Mouse (Mus musculus) embryonic facial prominence, embryonic 14.5 days (tissue): ENCODE results near the gene Trip4. TPM values are rescaled to one million over a fixed set of nuclear protein-coding genes. Genes with fewer than 3 reads are reported as not detected.

Experiments
- ATAC-seq: fragments of 200-750 bp; cut with Nextera tagmentation; 2 replicates; pipeline ENCODE4 v1.8.0; 2017; ENCODE audit warnings: low read depth, moderate number of reproducible peaks, moderate TSS enrichment
- DNase-seq: peaks from one replicate; pipeline ENCODE4 v3.0.0-alpha.2; 2015; ENCODE audit warnings: low spot score
- H3K27ac ChIP-seq: fragments of 300-500 bp; sonication (generic); replicated peaks from 2 replicates; pipeline ENCODE4 v1.5.1; 2014; ENCODE audit warnings: low read depth, mild to moderate bottlenecking, low read length, moderate library complexity
- H3K27me3 ChIP-seq: fragments of 300-500 bp; sonication (generic); replicated peaks from 2 replicates; pipeline ENCODE4 v1.6.1; 2014; ENCODE audit warnings: low read length; ENCODE audit not compliant: control insufficient read depth, insufficient read depth
- H3K36me3 ChIP-seq: fragments of 300-500 bp; sonication (generic); 2 replicates; pipeline ENCODE4 v1.6.1; 2014; ENCODE audit warnings: low read length, mixed read lengths; ENCODE audit not compliant: control insufficient read depth, insufficient read depth
- H3K4me1 ChIP-seq: fragments of 300-500 bp; sonication (generic); 2 replicates; pipeline ENCODE4 v1.6.1; 2014; ENCODE audit warnings: antibody characterized with exemption, low read length; ENCODE audit not compliant: control insufficient read depth, insufficient read depth
- H3K4me2 ChIP-seq: fragments of 300-500 bp; sonication (generic); 2 replicates; pipeline ENCODE4 v1.6.1; 2014; ENCODE audit warnings: low read depth, mild to moderate bottlenecking, low read length, moderate library complexity, mixed read lengths
- H3K4me3 ChIP-seq: fragments of 300-500 bp; sonication (generic); 2 replicates; pipeline ENCODE4 v1.5.1; 2014; ENCODE audit warnings: low read depth, mild to moderate bottlenecking, low read length
- H3K9ac ChIP-seq: fragments of 300-500 bp; sonication (generic); 2 replicates; pipeline ENCODE4 v1.6.1; 2014; ENCODE audit warnings: low read depth, mild to moderate bottlenecking, low read length, moderate library complexity, mixed read lengths
- H3K9me3 ChIP-seq: fragments of 300-500 bp; sonication (generic); 2 replicates; pipeline ENCODE4 v1.6.1; 2016; ENCODE audit warnings: low read length; ENCODE audit not compliant: control insufficient read depth
- WGBS: fragments of 180-500 bp; shearing (Covaris S2); extraction: QIAGEN DNeasy Blood & Tissue Kit; methylation state at CpG from one replicate; pipeline ENCODE4 v1.1.7; 2014; 5-methylcytosine and 5-hydroxymethylcytosine counted together
- polyA plus RNA-seq: library from polyadenylated mRNA; unstranded; fragments of >200 nt; fragmentation: Nextera tagmentation; extraction: Ambion mirVana; gene quantifications from 2 replicates; pipeline ENCODE4 v1.2.1, GENCODE M21; 2014

The Trip4 gene
- polyA plus RNA-seq, 1 experiment from 2014 or later: 26.3 TPM

DNA sequence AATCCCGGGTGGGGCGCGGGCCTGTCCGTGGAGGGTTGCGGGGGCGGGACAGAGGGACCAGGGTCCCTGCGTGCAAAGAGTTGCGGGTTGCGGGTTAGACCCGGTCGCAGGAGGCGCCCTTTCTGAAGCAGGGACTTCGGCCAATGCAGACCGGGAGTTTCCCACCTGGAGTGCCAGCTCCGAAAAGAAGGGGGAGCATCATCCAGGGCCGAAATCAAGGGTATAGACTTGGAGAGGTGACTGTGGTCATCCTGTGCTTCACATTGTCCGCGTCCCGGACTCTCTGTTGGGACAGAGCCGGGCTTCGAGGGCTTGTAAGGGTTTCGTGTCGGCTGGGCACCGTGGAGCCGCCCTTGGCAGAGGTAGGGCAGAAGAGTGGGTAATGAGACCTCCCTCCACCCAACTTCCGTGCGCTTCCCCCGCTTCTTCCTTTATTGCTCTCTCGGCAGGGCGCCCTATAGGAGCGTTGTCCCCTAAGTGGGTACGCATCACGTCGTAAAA, 757 bp upstream of the Trip4 start:
- WGBS: 1% methylated on average over 23 of the region's 34 CpGs
- Histone ChIP-seq H3K36me3 (0 out of 2 replicates have a peak, but pooled peaks cover 4% of the 10 kb centered on the region), H3K27me3 (no peaks in the 10 kb centered on the region), H3K4me1 (peaks cover 3% of the 10 kb centered on the region), H3K27ac (peak overlapping the region; percentile 89), H3K4me2 (peak overlapping the region; percentile 67), H3K4me3 (peak overlapping the region; percentile 64), H3K9me3 (no peaks in the 10 kb centered on the region), H3K9ac (peak overlapping the region; percentile 79)
- peak; percentile 58 for DNase-seq
- ATAC-seq: peak; percentile 56

DNA sequence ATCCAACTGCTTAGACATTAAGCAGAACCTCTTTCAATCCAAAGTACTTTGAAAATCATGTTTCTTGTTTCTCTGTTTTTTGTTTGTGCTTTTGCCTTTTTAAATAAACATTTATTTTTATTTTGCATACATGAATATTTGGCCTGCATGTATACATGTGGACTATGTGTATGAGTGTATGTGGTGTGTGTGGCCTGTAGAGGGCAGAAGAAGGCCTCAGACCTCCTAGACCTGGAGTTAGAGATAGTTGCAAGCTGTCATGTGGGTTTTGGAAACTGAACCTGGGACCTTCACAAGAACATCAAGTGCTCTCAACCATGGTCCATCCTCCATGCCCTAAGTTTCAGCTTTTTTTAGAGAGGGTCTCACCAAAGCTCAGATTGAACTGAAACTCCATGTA, 5.2 kb downstream of the Trip4 start:
- Histone ChIP-seq H3K36me3 (peaks cover 34% of the 10 kb centered on the region), H3K4me2 (no peak overlapping the region), H3K27ac (no peak overlapping the region), H3K4me3 (no peak overlapping the region), H3K9me3 (no peaks in the 10 kb centered on the region), H3K9ac (no peak overlapping the region), H3K4me1 (no peaks in the 10 kb centered on the region), H3K27me3 (no peaks in the 10 kb centered on the region)
- no peak for DNase-seq
- ATAC-seq: no peak

DNA sequence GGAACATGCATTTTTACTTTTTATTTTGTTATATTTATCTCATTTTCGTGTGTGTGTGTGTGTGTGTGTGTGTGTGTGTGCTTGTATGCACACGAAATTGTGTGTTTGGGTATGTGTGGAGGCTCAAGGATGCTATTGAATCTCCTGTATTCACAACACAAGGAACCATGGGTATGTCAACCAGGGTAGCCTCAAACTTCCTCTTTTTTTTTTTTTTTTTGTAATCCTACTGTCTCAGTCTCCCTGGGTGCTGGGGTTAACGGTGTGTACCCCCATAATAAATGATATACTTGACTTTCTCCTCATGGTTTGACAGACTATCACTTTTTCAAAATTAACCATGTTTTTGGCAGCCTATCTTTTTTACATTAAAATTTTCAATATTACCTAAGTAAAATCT, 5.7 kb downstream of the Trip4 start:
- H3K4me3 ChIP-seq: no peak overlapping the region
- H3K4me2 ChIP-seq: no peak overlapping the region
- no peaks in the 10 kb centered on the region for H3K9me3 ChIP-seq
- no peak overlapping the region for H3K9ac ChIP-seq
- ATAC-seq: no peak
- DNase-seq: no peak
- H3K27ac ChIP-seq: no peak overlapping the region
- peaks cover 38% of the 10 kb centered on the region for H3K36me3 ChIP-seq
- 90% methylated on average over 3 of the region's 3 CpGs for WGBS
- H3K4me1 ChIP-seq: no peaks in the 10 kb centered on the region
- no peaks in the 10 kb centered on the region for H3K27me3 ChIP-seq

DNA sequence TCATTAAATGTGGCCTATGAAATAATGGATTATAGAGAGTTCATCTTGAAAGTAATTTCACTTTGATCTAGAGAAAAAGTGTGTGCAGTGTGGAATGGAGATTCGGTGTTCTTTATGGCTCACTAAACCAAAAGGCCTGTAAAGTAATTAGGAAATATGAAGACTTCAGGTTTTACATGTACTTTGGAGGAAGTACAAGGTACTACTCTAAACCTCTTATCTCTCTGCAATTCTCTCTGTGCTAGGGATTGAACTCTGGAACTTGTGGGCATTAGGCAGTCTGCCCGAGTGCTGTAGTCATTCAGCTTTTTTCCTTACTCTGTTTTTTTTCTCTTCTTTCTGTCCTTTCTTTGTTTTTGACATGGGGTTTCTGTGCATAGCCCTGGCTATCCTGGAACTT, 11.6 kb downstream of the Trip4 start:
- Histone ChIP-seq H3K4me3 (no peak overlapping the region), H3K27ac (no peak overlapping the region), H3K9ac (no peak overlapping the region), H3K4me1 (0 out of 2 replicates have a peak, but pooled peaks cover under 1% of the 10 kb centered on the region), H3K9me3 (no peaks in the 10 kb centered on the region), H3K27me3 (no peaks in the 10 kb centered on the region), H3K4me2 (no peak overlapping the region), H3K36me3 (peaks cover 59% of the 10 kb centered on the region)
- DNase-seq (no peak), ATAC-seq (no peak)
- WGBS: 91% methylated on average over 2 of the region's 2 CpGs

DNA sequence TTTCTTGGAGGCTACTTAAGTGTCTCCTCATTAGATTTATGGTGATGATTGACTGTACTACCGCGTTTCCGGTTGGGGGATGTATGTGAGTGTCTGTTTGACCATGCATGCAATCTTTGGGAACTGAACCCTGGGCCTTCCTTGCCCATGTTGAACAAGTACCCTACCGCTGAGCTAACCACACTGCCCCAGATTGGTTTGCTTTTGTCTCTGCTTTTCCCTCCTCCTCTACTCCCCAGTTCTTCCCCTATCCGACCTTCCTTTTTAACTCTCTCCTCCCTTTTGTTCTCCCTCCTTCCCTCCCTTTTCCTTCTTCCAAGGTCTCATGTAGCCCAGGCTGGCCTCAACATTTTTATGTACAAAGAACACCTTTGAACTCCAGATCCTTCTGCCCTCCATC, 17.5 kb downstream of the Trip4 start:
- DNase-seq (peak; percentile 13), ATAC-seq (no peak)
- 3% methylated on average over 5 of the region's 5 CpGs for WGBS
- Histone ChIP-seq H3K9ac (peak overlapping the region; percentile 73), H3K4me1 (peaks cover 10% of the 10 kb centered on the region; the same call in 1 of the 2 replicates), H3K4me2 (peak overlapping the region; percentile 86), H3K36me3 (peaks cover 23% of the 10 kb centered on the region), H3K27ac (no peak overlapping the region; the same call in 1 of the 2 replicates), H3K9me3 (no peaks in the 10 kb centered on the region), H3K4me3 (peak overlapping the region; percentile 59), H3K27me3 (no peaks in the 10 kb centered on the region)

DNA sequence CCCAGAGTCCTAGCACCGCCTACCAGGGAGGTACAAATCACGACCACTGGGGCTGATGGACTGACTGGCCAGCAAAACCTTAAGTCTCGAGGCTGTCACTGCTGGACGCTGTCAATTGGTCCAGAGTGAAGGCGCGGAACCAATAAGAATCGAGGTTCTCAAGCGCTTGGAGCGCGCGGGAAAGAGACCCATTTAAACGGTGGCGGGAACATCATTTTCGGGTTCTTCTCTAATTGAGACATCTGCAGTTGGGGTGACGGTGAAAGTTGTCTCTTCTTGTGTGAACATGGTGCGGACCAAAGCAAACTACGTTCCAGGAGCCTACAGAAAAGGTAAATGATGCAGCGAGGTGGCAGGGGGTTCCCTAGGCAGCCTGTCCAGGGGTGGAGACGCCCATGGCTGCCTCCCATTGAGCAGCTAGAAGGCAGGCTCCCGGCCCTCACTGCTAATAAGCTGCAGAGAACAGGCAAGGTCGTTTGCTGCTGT, 18.4 kb downstream of the Trip4 start, which contains the start of gene Pclaf:
Pclaf (plus strand) TSS at position 95 of the 486 bp plus-strand sequence.
- peak within 1 kb of the TSS; percentile 59 for H3K4me3 ChIP-seq

DNA sequence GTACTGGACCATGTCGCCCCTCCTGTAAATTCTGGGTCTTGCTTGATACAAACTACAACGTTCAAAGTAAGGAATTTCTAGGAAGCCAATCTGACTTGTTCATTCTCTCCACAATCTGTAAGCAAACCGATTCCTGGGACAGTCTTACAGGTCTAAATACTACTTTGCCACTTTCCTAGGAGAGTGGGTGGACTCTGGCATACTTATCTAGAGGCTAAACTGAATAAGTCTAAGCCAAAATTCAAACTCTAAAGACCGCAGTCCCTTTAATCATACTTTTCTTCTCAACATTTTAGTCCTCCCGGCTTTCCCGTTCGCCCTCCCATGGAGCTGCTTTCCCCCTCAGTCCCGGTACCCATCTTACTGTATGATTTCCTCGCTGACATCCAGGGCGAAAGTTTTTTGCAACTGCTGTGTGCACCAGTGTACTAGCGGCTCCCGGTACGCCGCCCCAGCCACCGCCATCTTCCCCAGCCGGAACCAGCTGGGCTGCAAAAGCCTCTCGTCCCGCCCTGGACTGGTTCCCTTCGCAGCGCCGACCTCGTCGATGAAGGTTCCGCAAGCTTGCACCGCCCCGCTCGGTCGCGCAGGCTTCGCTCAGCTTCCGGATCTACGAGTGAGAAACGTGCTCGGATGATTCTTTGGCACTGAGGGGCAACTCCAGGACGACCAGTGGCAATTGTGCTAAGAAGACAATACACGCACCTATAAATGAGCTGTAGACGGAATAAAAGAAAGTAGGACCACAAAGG, 23.9 kb downstream of the Trip4 start:
- Histone ChIP-seq H3K27ac (peak overlapping the region; percentile 73), H3K4me2 (peak overlapping the region; percentile 70), H3K9ac (peak overlapping the region; percentile 77), H3K27me3 (no peaks in the 10 kb centered on the region), H3K4me1 (no peaks in the 10 kb centered on the region), H3K36me3 (peaks cover 11% of the 10 kb centered on the region), H3K4me3 (peak overlapping the region; percentile 72), H3K9me3 (no peaks in the 10 kb centered on the region)
- DNase-seq (peak; percentile 96), ATAC-seq (peak; percentile 98)
- under 1% methylated on average over 37 of the region's 37 CpGs for WGBS

More for the DNA sequence above, 18.4 kb downstream of the Trip4 start, which contains the start of gene Pclaf:
- no peaks in the 10 kb centered on the region for H3K27me3 ChIP-seq
- H3K9ac ChIP-seq: peak within 1 kb of the TSS; percentile 73
- H3K36me3 ChIP-seq: peaks cover 16% of the 10 kb centered on the region
- peaks cover 10% of the 10 kb centered on the region; the same call in 1 of the 2 replicates for H3K4me1 ChIP-seq
- under 1% methylated on average over 20 of the region's 21 CpGs for WGBS
- peak within 1 kb of the TSS; percentile 86 for H3K4me2 ChIP-seq
- H3K27ac ChIP-seq: peak within 1 kb of the TSS; percentile 57; the same call in 1 of the 2 replicates
- peak; percentile 98 for DNase-seq
- peak; percentile 97 for ATAC-seq
- H3K9me3 ChIP-seq: no peaks in the 10 kb centered on the region

DNA sequence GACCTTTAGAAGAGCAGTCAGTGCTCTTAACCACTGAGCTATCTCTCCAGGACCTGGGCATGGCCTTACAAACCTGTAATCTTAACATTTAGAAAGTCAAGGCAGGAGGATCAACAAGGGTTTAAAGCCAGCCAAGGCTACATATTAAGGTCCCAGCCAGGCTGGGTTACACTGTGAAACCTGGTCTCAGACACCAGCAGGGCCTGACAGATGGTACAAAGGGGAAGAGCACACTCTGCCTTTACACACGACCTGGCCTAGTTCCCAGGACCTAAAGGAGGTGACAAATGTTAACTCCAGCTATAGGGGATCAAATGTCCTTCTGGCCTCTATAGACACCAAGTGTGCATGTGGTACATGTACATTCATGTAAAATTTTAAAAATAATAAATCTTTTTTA, 48.9 kb downstream of the Trip4 start:
- WGBS: 57% methylated on average over 1 of the region's 1 CpGs

More for the DNA sequence above, 48.9 kb downstream of the Trip4 start:
- Histone ChIP-seq H3K4me1 (no peaks in the 10 kb centered on the region), H3K4me3 (no peak overlapping the region), H3K36me3 (peaks cover 83% of the 10 kb centered on the region), H3K9me3 (no peaks in the 10 kb centered on the region), H3K27me3 (no peaks in the 10 kb centered on the region), H3K4me2 (no peak overlapping the region), H3K9ac (no peak overlapping the region), H3K27ac (no peak overlapping the region)
- no peak for ATAC-seq
- DNase-seq: no peak
